Mouse (Mus musculus): ENCODE results near the gene Camk1. TPM values are rescaled to one million over a fixed set of nuclear protein-coding genes. Genes with fewer than 3 reads are reported as not detected.
"Not testable (repeated sequence)": the region's sequence is repeated elsewhere in the genome, so short reads cannot be mapped to it uniquely, and the experiment has no call there.

The Camk1 gene
- polyA plus RNA-seq, 1 experiment, result 2.4 TPM

- no peak overlapping the region for H3K27ac ChIP-seq (ENCODE audit: control insufficient read depth, insufficient read depth, low read depth, low read length)
- no peak for TF ChIP-seq CTCF (IDR thresholded peaks at IDR 0.05; ENCODE audit: control insufficient read depth, insufficient read depth, insufficient replicate concordance, low read depth, low read length)
- TF ChIP-seq POLR2A (IDR thresholded peaks at IDR 0.05; ENCODE audit: control insufficient read depth, low read depth, low read length), result no peak
These were observed 2.2 kb downstream of the Camk1 start for GRCm38 (mm10) chr6:113341574-113341973.

GRCm38 (mm10) chr6:113336852-113337620 lies 6.7 kb downstream of the Camk1 start:
- Histone ChIP-seq H3K27ac (ENCODE audit: control insufficient read depth, insufficient read depth, low read depth, low read length) (no peak overlapping the region), H3K27me3 (ENCODE audit: control insufficient read depth, insufficient read depth, low read length) (no peaks in the 10 kb centered on the region), H3K4me1 (ENCODE audit: control insufficient read depth, insufficient read depth, low read length) (no peaks in the 10 kb centered on the region), H3K4me3 (ENCODE audit: control insufficient read depth, low read depth, low read length) (no peak overlapping the region), H3K36me3 (ENCODE audit: control insufficient read depth, insufficient read depth, low read length) (peaks cover 5% of the 10 kb centered on the region)
- no peak for TF ChIP-seq POLR2A (IDR thresholded peaks at IDR 0.05; ENCODE audit: control insufficient read depth, low read depth, low read length)
- TF ChIP-seq CTCF (IDR thresholded peaks at IDR 0.05; ENCODE audit: control insufficient read depth, insufficient read depth, insufficient replicate concordance, low read depth, low read length), result no peak

More at GRCm38 (mm10) chr6:113341574-113341973, 2.2 kb downstream of the Camk1 start:
- peaks cover 5% of the 10 kb centered on the region for H3K4me1 ChIP-seq (ENCODE audit: control insufficient read depth, insufficient read depth, low read length)
- no peak overlapping the region for H3K4me3 ChIP-seq (ENCODE audit: control insufficient read depth, low read depth, low read length)
- no peaks in the 10 kb centered on the region for H3K36me3 ChIP-seq (ENCODE audit: control insufficient read depth, insufficient read depth, low read length)
- no peaks in the 10 kb centered on the region for H3K27me3 ChIP-seq (ENCODE audit: control insufficient read depth, insufficient read depth, low read length)

- Histone ChIP-seq H3K36me3 (ENCODE audit: control insufficient read depth, insufficient read depth, low read length) (peaks cover 5% of the 10 kb centered on the region), H3K4me3 (ENCODE audit: control insufficient read depth, low read depth, low read length) (no peak overlapping the region), H3K27me3 (ENCODE audit: control insufficient read depth, insufficient read depth, low read length) (no peaks in the 10 kb centered on the region), H3K27ac (ENCODE audit: control insufficient read depth, insufficient read depth, low read depth, low read length) (no peak overlapping the region; the same call in 1 of the 2 replicates), H3K4me1 (ENCODE audit: control insufficient read depth, insufficient read depth, low read length) (no peaks in the 10 kb centered on the region)
- TF ChIP-seq CTCF (IDR thresholded peaks at IDR 0.05; ENCODE audit: control insufficient read depth, insufficient read depth, insufficient replicate concordance, low read depth, low read length) (no peak), POLR2A (IDR thresholded peaks at IDR 0.05; ENCODE audit: control insufficient read depth, low read depth, low read length) (no peak)
These were observed 9.6 kb downstream of the Camk1 start for GRCm38 (mm10) chr6:113334216-113334615.

GRCm38 (mm10) chr6:113333137-113333950 lies 10.4 kb downstream of the Camk1 start:
- H3K4me1 ChIP-seq (ENCODE audit: control insufficient read depth, insufficient read depth, low read length), result no peaks in the 10 kb centered on the region; the same call in 1 of the 2 replicates
- no peak overlapping the region for H3K4me3 ChIP-seq (ENCODE audit: control insufficient read depth, low read depth, low read length)
- H3K27me3 ChIP-seq (ENCODE audit: control insufficient read depth, insufficient read depth, low read length), result no peaks in the 10 kb centered on the region
- peaks cover 5% of the 10 kb centered on the region for H3K36me3 ChIP-seq (ENCODE audit: control insufficient read depth, insufficient read depth, low read length)
- H3K27ac ChIP-seq (ENCODE audit: control insufficient read depth, insufficient read depth, low read depth, low read length), result no peak overlapping the region
- TF ChIP-seq POLR2A (IDR thresholded peaks at IDR 0.05; ENCODE audit: control insufficient read depth, low read depth, low read length), result no peak
- TF ChIP-seq CTCF (IDR thresholded peaks at IDR 0.05; ENCODE audit: control insufficient read depth, insufficient read depth, insufficient replicate concordance, low read depth, low read length), result no peak

GRCm38 (mm10) chr6:113332734-113333133 lies 11.1 kb downstream of the Camk1 start:
- not testable (repeated sequence) for H3K36me3 ChIP-seq (ENCODE audit: control insufficient read depth, insufficient read depth, low read length); H3K4me3 ChIP-seq (ENCODE audit: control insufficient read depth, low read depth, low read length); H3K4me1 ChIP-seq (ENCODE audit: control insufficient read depth, insufficient read depth, low read length); H3K27me3 ChIP-seq (ENCODE audit: control insufficient read depth, insufficient read depth, low read length); H3K27ac ChIP-seq (ENCODE audit: control insufficient read depth, insufficient read depth, low read depth, low read length)

- H3K36me3 ChIP-seq (ENCODE audit: control insufficient read depth, insufficient read depth, low read length), result peaks cover 5% of the 10 kb centered on the region
- no peak overlapping the region for H3K4me3 ChIP-seq (ENCODE audit: control insufficient read depth, low read depth, low read length)
- H3K4me1 ChIP-seq (ENCODE audit: control insufficient read depth, insufficient read depth, low read length), result no peaks in the 10 kb centered on the region; the same call in 1 of the 2 replicates
- no peaks in the 10 kb centered on the region for H3K27me3 ChIP-seq (ENCODE audit: control insufficient read depth, insufficient read depth, low read length)
- TF ChIP-seq POLR2A (IDR thresholded peaks at IDR 0.05; ENCODE audit: control insufficient read depth, low read depth, low read length) (no peak), CTCF (IDR thresholded peaks at IDR 0.05; ENCODE audit: control insufficient read depth, insufficient read depth, insufficient replicate concordance, low read depth, low read length) (no peak)
- H3K27ac ChIP-seq (ENCODE audit: control insufficient read depth, insufficient read depth, low read depth, low read length), result no peak overlapping the region
These were observed 12.1 kb downstream of the Camk1 start for GRCm38 (mm10) chr6:113331721-113332120.

GRCm38 (mm10) chr6:113330547-113330946 lies 13.2 kb downstream of the Camk1 start:
- TF ChIP-seq POLR2A (IDR thresholded peaks at IDR 0.05; ENCODE audit: control insufficient read depth, low read depth, low read length) (no peak), CTCF (IDR thresholded peaks at IDR 0.05; ENCODE audit: control insufficient read depth, insufficient read depth, insufficient replicate concordance, low read depth, low read length) (no peak)
- Histone ChIP-seq H3K4me3 (ENCODE audit: control insufficient read depth, low read depth, low read length) (no peak overlapping the region), H3K36me3 (ENCODE audit: control insufficient read depth, insufficient read depth, low read length) (peaks cover 3% of the 10 kb centered on the region), H3K4me1 (ENCODE audit: control insufficient read depth, insufficient read depth, low read length) (no peaks in the 10 kb centered on the region; the same call in 1 of the 2 replicates), H3K27ac (ENCODE audit: control insufficient read depth, insufficient read depth, low read depth, low read length) (no peak overlapping the region), H3K27me3 (ENCODE audit: control insufficient read depth, insufficient read depth, low read length) (no peaks in the 10 kb centered on the region)

Data from testis, adult 2 months (tissue).